Mouse (Mus musculus) intestine, embryonic 16.5 days (tissue): ENCODE measurements around the gene Tmem125. TPM values are rescaled to one million over a fixed set of nuclear protein-coding genes. Genes with fewer than 3 reads are reported as not detected.
"Not testable (repeated sequence)": the region's sequence is repeated elsewhere in the genome, so short reads cannot be mapped to it uniquely, and the experiment has no call there.

Experiments used
- ATAC-seq: fragments of 200-750 bp; cut with Nextera tagmentation; 2 replicates; pipeline ENCODE4 v1.8.0; 2017; ENCODE audit warnings: moderate TSS enrichment, moderate library complexity
- H3K27ac ChIP-seq: fragments of 300-500 bp; sonication (generic); 2 replicates; pipeline ENCODE4 v1.5.1; 2014; ENCODE audit warnings: mild to moderate bottlenecking, low read length
- H3K27me3 ChIP-seq: fragments of 300-500 bp; sonication (generic); replicated peaks from 2 replicates; pipeline ENCODE4 v1.6.1; 2014; ENCODE audit warnings: low read length, control low read depth, mixed read lengths; ENCODE audit not compliant: control insufficient read depth, insufficient read depth
- H3K36me3 ChIP-seq: fragments of 300-500 bp; sonication (generic); 2 replicates; pipeline ENCODE4 v1.6.1; 2014; ENCODE audit warnings: low read length, control low read depth; ENCODE audit not compliant: control insufficient read depth, insufficient read depth
- H3K4me1 ChIP-seq: fragments of 300-500 bp; sonication (generic); 2 replicates; pipeline ENCODE4 v1.6.1; 2014; ENCODE audit warnings: low read length, control low read depth, mixed read lengths; ENCODE audit not compliant: control insufficient read depth, insufficient read depth
- H3K4me2 ChIP-seq: fragments of 300-500 bp; sonication (generic); 2 replicates; pipeline ENCODE4 v1.6.1; 2014; ENCODE audit warnings: low read depth, low read length, control low read depth
- H3K4me3 ChIP-seq: fragments of 300-500 bp; sonication (generic); 2 replicates; pipeline ENCODE4 v1.5.1; 2014; ENCODE audit warnings: mild to moderate bottlenecking, low read length
- H3K9ac ChIP-seq: fragments of 300-500 bp; sonication (generic); 2 replicates; pipeline ENCODE4 v1.6.1; 2014; ENCODE audit warnings: low read depth, low read length
- H3K9me3 ChIP-seq: fragments of 300-500 bp; sonication (generic); 2 replicates; pipeline ENCODE4 v1.6.1; 2016; ENCODE audit warnings: low read length, control low read depth; ENCODE audit not compliant: control insufficient read depth
- WGBS: fragments of 180-500 bp; shearing (Covaris S2); extraction: QIAGEN DNeasy Blood & Tissue Kit; methylation state at CpG from one replicate; pipeline ENCODE4 v1.1.7; 2014; 5-methylcytosine and 5-hydroxymethylcytosine counted together
- polyA plus RNA-seq: library from polyadenylated mRNA; unstranded; fragments of >200 nt; fragmentation: Nextera tagmentation; extraction: Ambion mirVana; gene quantifications from 2 replicates; pipeline ENCODE4 v1.2.1, GENCODE M21; 2015

Gene Tmem125
- polyA plus RNA-seq, 1 experiment from 2014 or later: 20.0 TPM

GRCm38 (mm10) chr4:118568709-118569108, 24.9 kb upstream of the Tmem125 start:
- H3K36me3 ChIP-seq: no peaks in the 10 kb centered on the region
- peak; percentile 78 for ATAC-seq
- 50% methylated on average over 10 of the region's 10 CpGs for WGBS
- H3K4me2 ChIP-seq: peak overlapping the region; percentile 16
- no peaks in the 10 kb centered on the region for H3K4me1 ChIP-seq
- H3K9ac ChIP-seq: no peak overlapping the region
- H3K27ac ChIP-seq: no peak overlapping the region
- H3K27me3 ChIP-seq: no peaks in the 10 kb centered on the region
- H3K4me3 ChIP-seq: no peak overlapping the region
- no peaks in the 10 kb centered on the region for H3K9me3 ChIP-seq

- no peak for ATAC-seq
- no peak overlapping the region for H3K27ac ChIP-seq
- H3K4me2 ChIP-seq: no peak overlapping the region
- H3K4me3 ChIP-seq: no peak overlapping the region
- WGBS: 33% methylated on average over 7 of the region's 7 CpGs
- H3K4me1 ChIP-seq: no peaks in the 10 kb centered on the region
- H3K27me3 ChIP-seq: no peaks in the 10 kb centered on the region
- no peaks in the 10 kb centered on the region for H3K36me3 ChIP-seq
- H3K9me3 ChIP-seq: no peaks in the 10 kb centered on the region
- no peak overlapping the region for H3K9ac ChIP-seq
These were observed 22.4 kb upstream of the Tmem125 start for GRCm38 (mm10) chr4:118566161-118566676.

DNA sequence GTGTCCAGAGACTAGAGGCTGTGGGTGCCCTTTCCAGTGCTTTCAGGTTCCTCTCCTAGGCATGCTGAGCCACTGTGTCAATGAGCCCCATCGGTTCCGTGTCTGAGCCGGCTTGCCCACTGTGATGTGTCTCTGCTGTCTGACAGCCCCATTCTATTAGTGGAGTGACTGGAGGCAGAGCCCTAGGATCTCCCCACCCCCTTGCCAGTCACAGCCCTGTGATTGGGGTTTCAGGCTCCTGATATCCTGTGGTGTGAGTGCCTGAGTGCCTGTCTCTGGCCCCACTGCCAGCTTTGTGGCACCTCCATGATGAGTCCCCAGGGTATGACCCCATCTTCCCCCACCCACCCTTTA, 21.1 kb upstream of the Tmem125 start:
- no peak overlapping the region for H3K4me3 ChIP-seq
- no peaks in the 10 kb centered on the region for H3K27me3 ChIP-seq
- 74% methylated on average over 3 of the region's 3 CpGs for WGBS
- H3K36me3 ChIP-seq: no peaks in the 10 kb centered on the region
- H3K27ac ChIP-seq: no peak overlapping the region
- no peaks in the 10 kb centered on the region for H3K4me1 ChIP-seq
- no peak for ATAC-seq
- no peak overlapping the region for H3K9ac ChIP-seq
- no peak overlapping the region for H3K4me2 ChIP-seq
- H3K9me3 ChIP-seq: no peaks in the 10 kb centered on the region

DNA sequence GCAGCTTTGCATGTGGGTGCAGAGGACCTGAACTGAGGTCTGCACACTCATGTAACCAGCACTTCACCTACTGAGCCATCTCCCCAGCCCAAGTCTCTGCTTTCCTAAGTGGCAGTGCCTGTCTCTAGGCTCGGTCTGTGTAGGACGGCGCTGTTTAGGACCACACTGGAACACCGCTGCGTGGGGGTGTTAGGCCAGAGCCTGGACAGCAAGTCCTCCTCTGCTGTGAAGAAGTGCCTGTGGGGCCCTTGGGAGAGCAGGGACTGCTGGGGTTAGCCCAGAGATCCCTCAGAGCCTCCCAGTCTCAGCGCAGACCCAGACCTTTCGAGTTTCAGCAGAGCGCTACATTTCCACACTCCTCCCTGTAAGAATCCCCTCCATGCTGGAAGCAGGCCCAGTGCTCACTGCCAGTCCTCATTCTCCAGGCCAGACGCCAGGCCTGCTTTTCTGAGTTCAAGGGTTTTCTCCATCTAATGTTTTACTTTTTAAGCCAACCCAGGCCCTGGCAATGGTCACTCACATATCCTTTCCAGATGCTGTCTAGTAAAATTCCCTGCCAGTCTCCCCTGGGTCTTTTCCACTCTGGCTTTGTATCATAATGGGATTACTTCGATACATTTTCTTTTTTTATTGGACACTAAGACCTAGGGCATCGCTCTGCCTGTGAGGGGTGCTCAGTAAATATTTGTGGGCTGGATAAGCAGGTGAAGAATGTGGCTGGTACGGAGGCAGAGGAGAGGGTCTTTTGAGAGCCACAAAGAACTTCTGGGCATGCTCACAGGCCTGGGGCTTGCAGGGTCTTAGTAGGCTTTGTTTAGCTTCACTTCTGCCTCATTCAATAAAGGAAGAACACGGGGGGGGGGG, 20.4 kb upstream of the Tmem125 start:
- WGBS: 73% methylated on average over 13 of the region's 13 CpGs
- Histone ChIP-seq H3K36me3 (no peaks in the 10 kb centered on the region), H3K4me3 (no peak overlapping the region), H3K4me2 (no peak overlapping the region), H3K27me3 (no peaks in the 10 kb centered on the region), H3K9me3 (no peaks in the 10 kb centered on the region), H3K27ac (no peak overlapping the region), H3K9ac (no peak overlapping the region), H3K4me1 (no peaks in the 10 kb centered on the region)
- no peak for ATAC-seq

- Histone ChIP-seq H3K36me3 (no peaks in the 10 kb centered on the region), H3K4me2 (no peak overlapping the region), H3K4me3 (no peak overlapping the region), H3K27me3 (no peaks in the 10 kb centered on the region), H3K4me1 (no peaks in the 10 kb centered on the region), H3K27ac (no peak overlapping the region), H3K9me3 (no peaks in the 10 kb centered on the region), H3K9ac (no peak overlapping the region)
- no peak for ATAC-seq
- 66% methylated on average over 3 of the region's 3 CpGs for WGBS
These were observed 9.3 kb upstream of the Tmem125 start for GRCm38 (mm10) chr4:118553039-118553649.

DNA sequence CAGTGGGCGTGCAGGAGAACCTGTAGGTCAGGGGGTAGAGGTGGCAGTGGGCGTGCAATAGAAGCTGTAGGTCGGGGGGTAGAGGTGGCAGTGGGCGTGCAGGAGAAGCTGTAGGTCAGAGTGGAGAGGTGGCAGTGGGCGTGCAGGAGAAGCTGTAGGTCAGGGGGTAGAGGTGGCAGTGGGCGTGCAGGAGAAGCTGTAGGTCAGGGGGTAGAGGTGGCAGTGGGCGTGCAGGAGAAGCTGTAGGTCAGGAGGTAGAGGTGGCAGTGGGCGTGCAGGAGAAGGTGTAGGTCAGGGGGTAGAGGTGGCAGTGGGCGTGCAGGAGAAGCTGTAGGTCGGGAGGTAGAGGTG, 4.3 kb upstream of the Tmem125 start:
- not testable (repeated sequence) for H3K27ac ChIP-seq, H3K27me3 ChIP-seq, H3K4me3 ChIP-seq, H3K4me1 ChIP-seq, ATAC-seq, H3K9ac ChIP-seq, H3K4me2 ChIP-seq, H3K9me3 ChIP-seq, H3K36me3 ChIP-seq
- WGBS: 85% methylated on average over 10 of the region's 10 CpGs

DNA sequence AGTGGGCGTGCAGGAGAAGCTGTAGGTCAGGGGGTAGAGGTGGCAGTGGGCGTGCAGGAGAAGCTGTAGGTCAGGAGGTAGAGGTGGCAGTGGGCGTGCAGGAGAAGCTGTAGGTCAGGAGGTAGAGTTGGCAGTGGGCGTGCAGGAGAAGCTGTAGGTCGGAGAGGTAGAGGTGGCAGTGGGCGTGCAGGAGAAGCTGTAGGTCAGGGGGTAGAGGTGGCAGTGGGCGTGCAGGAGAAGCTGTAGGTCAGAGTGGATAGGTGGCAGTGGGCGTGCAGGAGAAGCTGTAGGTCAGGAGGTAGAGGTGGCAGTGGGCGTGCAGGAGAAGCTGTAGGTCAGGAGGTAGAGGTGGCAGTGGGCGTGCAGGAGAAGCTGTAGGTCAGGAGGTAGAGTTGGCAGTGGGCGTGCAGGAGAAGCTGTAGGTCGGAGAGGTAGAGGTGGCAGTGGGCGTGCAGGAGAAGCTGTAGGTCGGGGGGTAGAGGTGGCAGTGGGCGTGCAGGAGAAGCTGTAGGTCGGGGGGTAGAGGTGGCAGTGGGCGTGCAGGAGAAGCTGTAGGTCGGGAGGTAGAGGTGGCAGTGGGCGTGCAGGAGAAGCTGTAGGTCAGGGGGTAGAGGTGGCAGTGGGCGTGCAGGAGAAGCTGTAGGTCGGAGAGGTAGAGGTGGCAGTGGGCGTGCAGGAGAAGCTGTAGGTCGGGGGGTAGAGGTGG, 3.7 kb upstream of the Tmem125 start:
- not testable (repeated sequence) for H3K9ac ChIP-seq, H3K27ac ChIP-seq, H3K27me3 ChIP-seq, H3K4me1 ChIP-seq, H3K36me3 ChIP-seq, H3K4me3 ChIP-seq, H3K4me2 ChIP-seq, H3K9me3 ChIP-seq, ATAC-seq
- WGBS: 89% methylated on average over 22 of the region's 23 CpGs

DNA sequence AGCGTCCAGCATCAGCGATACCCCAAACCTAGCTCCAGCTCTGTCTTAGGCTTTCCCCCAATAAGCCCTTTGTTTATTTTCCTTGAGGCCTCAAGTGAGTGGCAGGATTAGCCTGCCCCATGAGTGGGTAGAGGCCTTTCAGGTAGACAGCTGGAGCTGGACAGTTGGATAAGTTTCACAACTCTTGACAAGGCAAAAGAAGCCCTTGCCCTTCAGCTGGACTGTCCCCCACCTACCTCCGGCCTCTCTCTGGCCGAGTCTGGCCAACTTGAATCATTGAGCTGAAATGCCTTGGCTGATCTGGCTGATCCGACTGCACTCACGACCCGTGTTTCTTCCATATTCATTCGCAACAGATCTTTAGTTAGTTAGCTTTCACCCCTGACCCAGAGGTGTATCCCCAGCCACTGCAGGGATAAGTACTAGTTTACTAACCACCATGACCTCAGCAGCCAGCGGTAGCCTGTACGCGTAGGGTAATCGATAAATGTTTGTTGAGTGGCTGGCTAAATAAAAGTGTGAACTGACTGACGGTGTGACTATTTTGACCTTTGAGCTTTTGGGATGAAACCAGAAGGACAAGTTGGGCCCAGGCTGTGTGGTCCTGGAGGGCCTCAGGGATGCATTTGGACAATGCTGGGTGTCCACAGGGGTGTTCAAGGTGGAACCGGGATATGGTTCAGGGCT, 740 bp upstream of the Tmem125 start:
- Histone ChIP-seq H3K27ac (peak overlapping the region; percentile 79), H3K27me3 (no peaks in the 10 kb centered on the region), H3K4me2 (peak overlapping the region; percentile 59), H3K36me3 (no peaks in the 10 kb centered on the region), H3K9me3 (no peaks in the 10 kb centered on the region), H3K9ac (peak overlapping the region; percentile 67), H3K4me3 (peak overlapping the region; percentile 47), H3K4me1 (no peaks in the 10 kb centered on the region)
- WGBS: 60% methylated on average over 14 of the region's 14 CpGs
- ATAC-seq: no peak; the same call in 1 of the 2 replicates

GRCm38 (mm10) chr4:118543158-118543530, 700 bp downstream of the Tmem125 start:
- ATAC-seq: peak; percentile 61
- H3K36me3 ChIP-seq: no peaks in the 10 kb centered on the region
- peak overlapping the region; percentile 79 for H3K27ac ChIP-seq
- H3K9ac ChIP-seq: peak overlapping the region; percentile 67
- peak overlapping the region; percentile 47 for H3K4me3 ChIP-seq
- WGBS: 15% methylated on average over 13 of the region's 13 CpGs
- H3K9me3 ChIP-seq: no peaks in the 10 kb centered on the region
- H3K4me2 ChIP-seq: peak overlapping the region; percentile 59
- H3K4me1 ChIP-seq: peaks cover 4% of the 10 kb centered on the region; the same call in 1 of the 2 replicates
- H3K27me3 ChIP-seq: no peaks in the 10 kb centered on the region
